Mouse (Mus musculus) CH12F3 (cell line): ENCODE measurements around the gene Olfr825.
"Not testable (repeated sequence)": the region's sequence is repeated elsewhere in the genome, so short reads cannot be mapped to it uniquely, and the experiment has no call there.

ENCODE experiments used
- in situ Hi-C: fragments of 300-500 bp; cut with MboI; formaldehyde crosslinking; loops from 2 replicates; pipeline ENCODE4 v1.14.3; 2020; ENCODE audit warnings: low sequenced_read_pairs

Olfr825 gene

GRCm38 (mm10) chr10:130166666-130167065 is at the start of gene Olfr825:
TSS of gene Olfr825 (minus strand) at chr10:130166766.
- in situ Hi-C loops: no loop called here

- in situ Hi-C loops: no loop called here
Observed at GRCm38 (mm10) chr10:130214303-130214702, 47.7 kb upstream of the Olfr825 start, which contains the start of gene Olfr827. TSS of gene Olfr827 (minus strand) at chr10:130214403.

- in situ Hi-C loops: no loop called here
Observed at GRCm38 (mm10) chr10:130184086-130184485, 17.5 kb upstream of the Olfr825 start, which contains the start of gene Olfr826. TSS of gene Olfr826 (minus strand) at chr10:130184186.

GRCm38 (mm10) chr10:130165196-130165595 is 1.4 kb downstream of the Olfr825 start:
- in situ Hi-C loops: no loop called here

- in situ Hi-C loops: no loop called here
Observed at GRCm38 (mm10) chr10:130144121-130144520, 22.4 kb downstream of the Olfr825 start.

GRCm38 (mm10) chr10:130142481-130142880 is 24.1 kb downstream of the Olfr825 start:
- in situ Hi-C loops: not testable (repeated sequence)

- in situ Hi-C loops: no loop called here
Observed at GRCm38 (mm10) chr10:130134811-130135210, 31.8 kb downstream of the Olfr825 start.

GRCm38 (mm10) chr10:130129900-130130299 is 36.7 kb downstream of the Olfr825 start, which contains the start of gene Olfr824:
TSS of gene Olfr824 (minus strand) at chr10:130130000.
- in situ Hi-C loops: not testable (repeated sequence)

- in situ Hi-C loops: not testable (repeated sequence)
Observed at GRCm38 (mm10) chr10:130116045-130116444, 50.5 kb downstream of the Olfr825 start.

- in situ Hi-C loops: not testable (repeated sequence)
Observed at GRCm38 (mm10) chr10:130115283-130115682, 51.3 kb downstream of the Olfr825 start, which contains the start of gene Olfr823. TSS of gene Olfr823 (minus strand) at chr10:130115383.
